Mouse (Mus musculus) CH12F3 (cell line): ENCODE measurements around the gene Apln.

Source experiments
- in situ Hi-C: fragments of 300-500 bp; cut with MboI; formaldehyde crosslinking; loops from 2 replicates; pipeline ENCODE4 v1.14.3; 2020; ENCODE audit warnings: low sequenced_read_pairs

The Apln gene

GRCm38 (mm10) chrX:48019359-48019758 lies 15.3 kb downstream of the Apln start:
- in situ Hi-C loops, result no loop called here

GRCm38 (mm10) chrX:48016906-48017601 lies 17.6 kb downstream of the Apln start:
- in situ Hi-C loops, result no loop called here

GRCm38 (mm10) chrX:48011656-48012055 lies 23.0 kb downstream of the Apln start:
- in situ Hi-C loops, result no loop called here

GRCm38 (mm10) chrX:48006062-48006461 lies 28.6 kb downstream of the Apln start:
- in situ Hi-C loops, result no loop called here

DNA sequence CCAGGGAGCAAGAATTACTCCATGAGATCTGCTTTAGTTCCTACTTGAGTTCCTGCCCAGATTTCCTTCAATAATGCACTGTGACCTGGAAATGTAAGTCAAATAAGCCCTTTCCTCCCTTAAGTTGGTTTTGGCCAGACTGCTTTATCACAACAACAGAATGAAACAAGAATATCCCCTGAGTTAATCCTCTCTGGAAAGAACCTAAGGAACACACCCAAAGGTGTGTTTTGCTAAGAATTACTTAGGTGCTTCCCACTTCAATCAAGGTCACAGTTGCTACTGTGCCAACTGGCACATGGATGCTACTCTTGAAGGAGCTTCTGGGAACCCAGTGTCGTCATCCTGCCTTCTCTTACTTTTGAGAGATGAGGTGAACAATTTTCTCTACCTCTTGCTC lies 29.9 kb downstream of the Apln start:
- in situ Hi-C loops, result no loop called here

- in situ Hi-C loops, result no loop called here
Measured at GRCm38 (mm10) chrX:48001151-48001550, 33.5 kb downstream of the Apln start.

- in situ Hi-C loops, result loop anchor here (25.0 kb wide), 1 partner anchor 414 kb away; no protein-coding TSS in a partner anchor
Measured at GRCm38 (mm10) chrX:47998412-47998811, 36.2 kb downstream of the Apln start.

GRCm38 (mm10) chrX:47992606-47993005 lies 42.0 kb downstream of the Apln start:
- in situ Hi-C loops, result loop anchor here (25.0 kb wide), 1 partner anchor 420 kb away; no protein-coding TSS in a partner anchor

DNA sequence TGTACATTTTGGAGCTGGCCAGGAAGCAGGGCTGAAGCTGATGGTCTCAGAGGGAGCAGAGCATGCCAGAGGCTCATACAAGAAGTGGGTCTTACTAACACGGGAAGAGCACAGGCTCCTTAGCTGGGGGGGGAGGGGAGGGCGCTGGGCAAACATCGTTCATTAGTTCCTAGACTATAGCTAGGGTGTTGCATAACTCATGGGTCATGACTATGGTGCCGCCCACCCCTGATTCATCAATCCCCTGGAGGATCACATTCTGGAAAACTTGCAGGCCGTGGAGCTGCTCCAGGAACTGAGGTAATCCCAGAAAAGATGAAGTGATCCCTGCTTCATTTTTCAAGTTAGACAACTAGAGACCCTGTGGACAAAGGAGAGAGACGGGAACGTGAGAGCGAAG lies 46.6 kb downstream of the Apln start:
- in situ Hi-C loops, result loop anchor here (25.0 kb wide), 1 partner anchor 424 kb away; no protein-coding TSS in a partner anchor

- in situ Hi-C loops, result loop anchor here (25.0 kb wide), 1 partner anchor 427 kb away; no protein-coding TSS in a partner anchor
Measured at GRCm38 (mm10) chrX:47985000-47985619, 49.5 kb downstream of the Apln start.

GRCm38 (mm10) chrX:47977078-47977477 lies 57.6 kb downstream of the Apln start:
- in situ Hi-C loops, result loop anchor here (25.0 kb wide), 1 partner anchor 435 kb away; no protein-coding TSS in a partner anchor

- in situ Hi-C loops, result loop anchor here (25.0 kb wide), 1 partner anchor 436 kb away; no protein-coding TSS in a partner anchor
Measured at GRCm38 (mm10) chrX:47976551-47976950, 58.1 kb downstream of the Apln start.
